Comparison of ENCODE assay signal across 8 mouse cellular contexts in genomic region chr13:94059778-94060177, GRCm38 (mm10). TPM values are rescaled to one million over a fixed set of nuclear protein-coding genes. Genes with fewer than 3 reads are reported as not detected.
DNase-seq lines count a peak whose midpoint lies in the region; ATAC-seq lines count a peak whose summit lies in the region.

No protein-coding gene starts in this region.

- WGBS in hindbrain, embryonic 11.5 days: 79% methylated on average over 6 of the region's 6 CpGs
- WGBS in hindbrain, embryonic 14.5 days: 87% methylated on average over 6 of the region's 6 CpGs
- 84% methylated on average over 6 of the region's 6 CpGs for WGBS in lung, embryonic 15.5 days
- WGBS in forebrain, embryonic 15.5 days: 86% methylated on average over 6 of the region's 6 CpGs

- no peak overlapping the region for H3K4me2 ChIP-seq in hindbrain, embryonic 11.5 days (replicated peaks; ENCODE audit: low read depth, low read length)
- no peak overlapping the region for H3K4me2 ChIP-seq in hindbrain, embryonic 14.5 days (replicated peaks)
- H3K4me2 ChIP-seq in lung, embryonic 15.5 days: peak overlapping the region; percentile 93; the same call in 1 of the 2 replicates
- H3K4me2 ChIP-seq in forebrain, embryonic 15.5 days (replicated peaks): no peak overlapping the region

- no peak overlapping the region for H3K4me3 ChIP-seq in hindbrain, embryonic 11.5 days (ENCODE audit: low read depth, low read length)
- H3K4me3 ChIP-seq in hindbrain, embryonic 14.5 days (replicated peaks; ENCODE audit: low read length): no peak overlapping the region
- H3K4me3 ChIP-seq in lung, embryonic 15.5 days: 0 out of 2 replicates have a peak overlapping the region, but pooled peaks have one; percentile 95
- H3K4me3 ChIP-seq in forebrain, embryonic 15.5 days: no peak overlapping the region

- no peaks in the 10 kb centered on the region for H3K4me1 ChIP-seq in hindbrain, embryonic 11.5 days (replicated peaks; ENCODE audit: control insufficient read depth, insufficient read depth, low read length)
- peaks cover 18% of the 10 kb centered on the region for H3K4me1 ChIP-seq in hindbrain, embryonic 14.5 days (replicated peaks; ENCODE audit: control insufficient read depth, insufficient read depth, low read length)
- H3K4me1 ChIP-seq in lung, embryonic 15.5 days: peaks cover 49% of the 10 kb centered on the region
- peaks cover 29% of the 10 kb centered on the region for H3K4me1 ChIP-seq in forebrain, embryonic 15.5 days

- H3K27me3 ChIP-seq in hindbrain, embryonic 11.5 days (ENCODE audit: control insufficient read depth, insufficient read depth, low read length): peaks cover 18% of the 10 kb centered on the region
- peaks cover 68% of the 10 kb centered on the region for H3K27me3 ChIP-seq in hindbrain, embryonic 14.5 days (ENCODE audit: control insufficient read depth, insufficient read depth, low read length)
- no peaks in the 10 kb centered on the region for H3K27me3 ChIP-seq in lung, embryonic 15.5 days
- H3K27me3 ChIP-seq in forebrain, embryonic 15.5 days: no peaks in the 10 kb centered on the region

- no peak overlapping the region for H3K9ac ChIP-seq in hindbrain, embryonic 11.5 days (ENCODE audit: low read depth, low read length)
- no peak overlapping the region for H3K9ac ChIP-seq in hindbrain, embryonic 14.5 days
- no peak overlapping the region for H3K9ac ChIP-seq in lung, embryonic 15.5 days
- no peak overlapping the region for H3K9ac ChIP-seq in forebrain, embryonic 15.5 days (replicated peaks)

- no peaks in the 10 kb centered on the region for H3K36me3 ChIP-seq in hindbrain, embryonic 11.5 days (ENCODE audit: control insufficient read depth, insufficient read depth, low read length)
- H3K36me3 ChIP-seq in hindbrain, embryonic 14.5 days (replicated peaks; ENCODE audit: control insufficient read depth, insufficient read depth): no peaks in the 10 kb centered on the region
- no peaks in the 10 kb centered on the region for H3K36me3 ChIP-seq in lung, embryonic 15.5 days
- no peaks in the 10 kb centered on the region for H3K36me3 ChIP-seq in forebrain, embryonic 15.5 days

- no peak for ATAC-seq in hindbrain, embryonic 11.5 days (ENCODE audit: low FRiP score)
- no peak for ATAC-seq in hindbrain, embryonic 14.5 days (ENCODE audit: low FRiP score)
- ATAC-seq in lung, embryonic 15.5 days (ENCODE audit: borderline replicate concordance, extremely low read depth, low FRiP score, low TSS enrichment): no peak
- no peak for ATAC-seq in granulocyte monocyte progenitor cell, adult 5-6 weeks (replicated peaks; ENCODE audit: poor library complexity, severe bottlenecking)
- no peak for ATAC-seq in forebrain, embryonic 15.5 days (replicated peaks)

- intact Hi-C loops in heart, postnatal 14 days (cut with DNase I): loop anchor here (1.0 to 5.0 kb wide), 7 partner anchors 22 to 267 kb away; no protein-coding TSS in a partner anchor

- no peak overlapping the region for H3K27ac ChIP-seq in hindbrain, embryonic 11.5 days (ENCODE audit: low read depth, low read length)
- no peak overlapping the region for H3K27ac ChIP-seq in hindbrain, embryonic 14.5 days
- H3K27ac ChIP-seq in lung, embryonic 15.5 days: no peak overlapping the region
- H3K27ac ChIP-seq in forebrain, embryonic 15.5 days (replicated peaks): no peak overlapping the region

- no peaks in the 10 kb centered on the region for H3K9me3 ChIP-seq in hindbrain, embryonic 11.5 days (ENCODE audit: control insufficient read depth, low read length)
- H3K9me3 ChIP-seq in hindbrain, embryonic 14.5 days (ENCODE audit: control insufficient read depth, low read length): no peaks in the 10 kb centered on the region
- no peaks in the 10 kb centered on the region for H3K9me3 ChIP-seq in lung, embryonic 15.5 days
- H3K9me3 ChIP-seq in forebrain, embryonic 15.5 days: no peaks in the 10 kb centered on the region

- DNase-seq in hindbrain, embryonic 11.5 days (ENCODE audit: low spot score): peak; percentile 53
- DNase-seq in hindbrain, embryonic 14.5 days (ENCODE audit: low spot score): no peak
- peak; percentile 66 for DNase-seq in 416B (ENCODE audit: low read depth)
- DNase-seq in R1 (ENCODE audit: low read depth, low spot score): peak; percentile 52
- DNase-seq in heart, postnatal 14 days: peak; percentile 44 to 60

RNA-seq across cellular contexts. Expression of gene Lhfpl2, which starts 2.2 kb away (rescaled TPM):
- 16.6 and 19.3 TPM in 2 replicates for polyA plus RNA-seq in hindbrain, embryonic 11.5 days (2014; fragmentation: Nextera tagmentation; extraction: Ambion mirVana)
- polyA plus RNA-seq in hindbrain, embryonic 14.5 days (2014; fragmentation: Nextera tagmentation; extraction: Ambion mirVana): 19.7 and 21.3 TPM in 2 replicates
- 10 to 100 TPM; 12.1 to 14.4 TPM for total RNA-seq in heart, postnatal 14 days (2021)
- 53.7 and 56.7 TPM in 2 replicates for polyA plus RNA-seq in lung, embryonic 15.5 days (2015; fragmentation: Nextera tagmentation; extraction: Ambion mirVana)
- 14.6 and 25.1 TPM in 2 replicates for total RNA-seq in granulocyte monocyte progenitor cell, adult 5-6 weeks (2014; fragmentation: Nextera tagmentation)
- total RNA-seq in granulocyte monocyte progenitor cell, adult 5-6 weeks (2017): 11.2 and 14.2 TPM in 2 replicates
- 14.7 and 15.5 TPM in 2 replicates for polyA plus RNA-seq in forebrain, embryonic 15.5 days (2015; fragmentation: Nextera tagmentation; extraction: Ambion mirVana)
